Mouse (Mus musculus) NIH3T3 (cell line): Measurements from ENCODE around the gene Cabp2.
"Not testable (repeated sequence)": the region's sequence is repeated elsewhere in the genome, so short reads cannot be mapped to it uniquely, and the experiment has no call there.

ENCODE experiments used
- DNase-seq: peaks from one replicate; pipeline ENCODE4 v3.0.0-alpha.2; 2012; ENCODE audit warnings: low read depth

Gene Cabp2

DNA sequence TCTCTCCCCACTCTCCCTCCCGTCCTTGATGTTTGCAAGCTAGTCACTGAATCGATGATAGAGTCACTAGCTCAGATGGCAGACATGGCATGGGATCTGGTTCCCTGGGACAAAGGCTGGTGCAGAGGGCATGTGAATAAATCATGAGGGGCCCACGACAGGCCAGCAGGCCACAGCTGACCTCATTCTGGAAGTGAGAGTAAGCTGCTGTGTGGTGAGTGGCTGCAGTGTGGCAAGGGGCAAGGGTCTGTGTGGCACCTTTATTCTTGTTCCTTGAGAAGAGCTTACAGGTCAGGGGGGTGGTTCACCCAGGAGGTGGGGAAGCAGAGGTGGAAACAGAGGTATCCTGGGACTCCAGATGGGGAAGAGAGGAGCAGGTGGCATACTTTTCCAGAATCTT is at the start of gene Cabp2:
TSS of gene Cabp2 (plus strand) at position 185 of the 400 bp plus-strand sequence.
- no peak for DNase-seq

- no peak for DNase-seq
These were observed 48.7 kb upstream of the Cabp2 start for GRCm38 (mm10) chr19:4032668-4033067.

DNA sequence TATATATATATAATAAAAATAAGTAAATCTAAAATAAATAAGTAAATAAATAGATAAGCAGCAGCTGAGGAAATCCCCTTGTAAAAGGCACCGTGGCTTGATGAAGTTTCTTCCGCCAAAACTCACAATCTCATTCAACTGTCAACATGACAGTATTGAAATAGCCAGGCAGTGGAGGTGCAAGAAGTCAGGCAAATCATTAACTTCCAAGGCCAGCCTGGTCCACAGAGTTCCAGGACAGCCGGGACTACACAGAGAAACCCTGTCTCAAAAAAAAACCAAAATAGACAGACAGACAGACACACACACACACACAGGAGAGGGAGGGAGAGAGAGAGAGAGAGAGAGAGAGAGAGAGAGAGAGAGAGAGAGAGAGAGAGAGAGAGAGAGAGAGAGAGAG is 48.1 kb upstream of the Cabp2 start:
- DNase-seq: no peak

- no peak for DNase-seq
These were observed 47.6 kb upstream of the Cabp2 start for GRCm38 (mm10) chr19:4033742-4034141.

DNA sequence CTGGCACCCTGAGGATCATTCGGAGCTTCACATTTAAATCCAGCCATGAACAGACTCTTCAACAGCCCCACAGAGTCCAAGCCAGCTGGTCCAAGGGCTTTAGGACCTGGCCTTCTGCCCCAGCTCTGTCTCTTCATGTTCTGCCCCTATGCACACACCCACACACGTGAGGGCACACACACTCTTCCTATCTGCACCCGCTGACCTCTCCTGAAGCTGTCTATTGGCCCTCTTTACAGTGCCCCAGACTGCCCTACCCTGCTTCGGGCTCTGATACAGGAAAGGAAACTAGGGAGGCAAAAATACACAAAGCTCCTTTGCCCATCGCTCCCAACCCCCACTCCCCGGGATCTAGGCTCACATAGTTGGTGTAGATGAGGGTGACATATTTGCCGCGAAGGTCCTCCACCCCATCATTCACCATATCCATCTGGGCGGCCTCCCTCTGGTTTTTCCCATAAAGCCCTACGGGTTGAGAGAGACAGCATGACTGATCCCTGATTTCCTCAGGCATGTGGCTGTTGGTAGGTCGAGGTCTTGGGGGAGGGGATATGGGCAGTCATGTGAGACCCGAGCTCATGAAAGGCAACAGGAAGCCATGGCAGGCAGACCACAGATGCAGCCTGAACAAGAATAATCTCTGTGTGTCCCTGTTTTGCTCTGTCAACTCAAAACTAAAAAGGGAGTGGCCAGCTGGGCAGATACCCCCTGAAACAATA is 44.9 kb upstream of the Cabp2 start:
- peak; percentile 57 for DNase-seq

- DNase-seq: not testable (repeated sequence)
These were observed 44.1 kb upstream of the Cabp2 start for GRCm38 (mm10) chr19:4037154-4037787.

- DNase-seq: peak; percentile 96
These were observed 43.6 kb upstream of the Cabp2 start, which contains the start of gene Gstp1 for GRCm38 (mm10) chr19:4037788-4038232. Gstp1 (minus strand) TSS chr19:4037985.

DNA sequence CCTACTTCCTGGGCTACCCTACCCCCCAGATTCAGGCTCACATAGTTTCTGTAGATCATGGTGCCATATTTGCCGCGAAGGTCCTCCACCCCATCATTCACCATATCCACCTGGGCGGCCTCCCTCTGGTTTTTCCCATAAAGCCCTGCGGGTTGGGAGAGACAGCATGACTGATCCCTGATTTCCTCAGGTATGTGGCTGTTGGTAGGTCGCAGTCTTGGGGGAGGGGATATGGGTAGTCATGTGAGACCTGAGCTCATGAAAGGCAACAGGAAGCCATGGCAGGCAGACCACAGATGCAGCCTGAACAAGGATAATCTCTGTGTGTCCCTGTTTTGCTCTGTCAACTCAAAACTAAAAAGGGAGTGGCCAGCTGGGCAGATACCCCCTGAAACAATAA is 40.4 kb upstream of the Cabp2 start:
- not testable (repeated sequence) for DNase-seq

DNA sequence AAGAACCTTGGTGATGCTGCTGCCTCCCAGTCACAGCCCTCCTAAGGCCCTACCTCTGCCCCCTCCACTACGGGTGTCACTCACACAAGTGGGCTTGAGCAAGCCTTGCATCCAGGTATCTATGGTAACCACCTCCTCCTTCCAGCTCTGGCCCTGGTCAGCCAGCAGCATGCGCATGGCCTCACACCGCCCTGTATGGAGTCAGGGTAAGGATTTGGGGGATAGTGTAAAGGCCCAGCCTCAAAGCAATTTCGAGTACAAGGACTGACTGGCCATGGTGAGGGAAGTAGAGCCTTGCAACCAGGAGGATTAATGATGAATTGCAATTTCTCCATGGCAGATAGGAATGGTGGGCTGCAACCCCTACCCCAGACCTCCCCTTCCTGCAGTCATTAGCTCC is 39.9 kb upstream of the Cabp2 start:
- DNase-seq: not testable (repeated sequence)

DNA sequence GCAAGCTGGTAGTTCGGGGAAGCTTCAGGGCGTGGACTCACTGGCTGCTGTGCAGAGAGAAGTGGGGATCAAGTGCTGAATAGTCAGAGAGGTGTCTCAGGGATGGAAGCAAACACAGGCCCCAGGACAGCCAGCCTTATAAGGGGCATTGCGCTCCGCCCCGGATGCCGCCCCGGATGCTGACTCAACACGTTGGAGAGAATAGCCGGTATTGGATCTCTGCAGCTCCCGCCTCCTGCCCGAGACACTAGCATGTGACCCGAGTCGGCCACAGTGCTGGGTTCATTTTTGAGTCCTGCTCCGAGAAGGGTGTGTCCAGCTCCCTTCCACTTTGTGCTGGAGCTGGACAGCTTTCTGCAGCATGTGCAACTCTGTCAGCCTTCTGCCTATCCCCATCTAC is 39.3 kb upstream of the Cabp2 start:
- DNase-seq: peak; percentile 44

DNA sequence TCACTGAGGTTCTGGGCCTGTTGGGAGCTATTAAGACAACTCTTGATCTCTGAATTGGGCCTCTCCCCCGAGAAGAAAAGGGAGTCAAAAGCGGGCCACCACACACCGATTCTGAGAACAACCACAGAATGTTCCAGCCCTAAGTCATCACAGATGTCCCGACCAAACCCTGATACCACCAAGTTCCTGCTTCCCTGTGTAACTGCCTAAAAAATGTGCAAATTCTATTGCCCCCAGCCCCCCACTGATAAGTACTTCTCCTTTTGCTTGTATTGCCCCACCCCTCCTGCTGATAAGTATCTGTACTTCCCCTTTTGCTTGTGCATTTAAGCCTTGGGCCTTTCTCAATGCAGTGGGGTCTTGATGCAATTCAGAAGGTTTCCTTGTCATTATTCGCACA is 37.3 kb upstream of the Cabp2 start:
- DNase-seq: not testable (repeated sequence)

DNA sequence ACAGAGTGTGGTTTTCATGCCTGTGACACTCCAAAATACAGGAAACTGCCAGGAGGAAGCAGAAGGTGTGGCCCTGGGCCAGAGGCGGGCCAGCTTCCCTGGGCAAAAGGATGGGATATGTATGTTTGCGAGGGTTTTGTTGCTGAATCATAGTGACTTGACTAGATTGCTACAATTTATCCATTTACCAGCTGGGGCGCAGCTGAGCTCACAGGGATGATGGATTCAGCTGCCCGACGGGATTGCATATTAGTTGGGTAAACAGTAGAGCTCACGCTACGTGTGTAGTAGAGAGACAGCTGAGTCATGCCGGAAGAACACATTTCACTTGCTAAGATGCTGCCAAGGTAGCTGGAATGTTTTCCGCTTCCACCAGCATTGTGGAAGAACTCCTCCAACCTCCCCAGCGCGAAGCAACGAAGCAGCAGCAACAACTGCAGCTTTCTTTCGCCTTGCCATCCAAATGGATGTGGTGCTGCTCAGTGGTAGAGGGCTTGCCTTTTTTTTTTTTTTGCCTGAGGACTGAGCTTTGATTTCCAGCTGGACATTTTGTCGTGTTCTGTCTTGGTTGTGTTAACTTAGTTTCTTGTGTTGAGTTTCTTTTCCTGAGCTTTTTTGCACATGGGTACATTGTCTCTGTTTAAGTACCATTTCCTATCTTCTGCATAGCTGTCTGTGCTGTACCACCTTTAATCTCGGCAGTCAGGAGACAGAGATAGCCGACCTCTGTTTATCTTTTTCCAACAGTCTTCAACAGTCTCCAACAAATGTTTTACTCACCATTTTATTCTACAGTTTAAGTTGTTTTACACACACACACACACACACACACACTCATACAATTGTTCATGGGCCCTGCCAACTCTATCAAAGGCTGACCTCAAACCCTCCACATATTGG is 35.2 kb upstream of the Cabp2 start, which contains the start of gene Gstp2:
TSS of gene Gstp2 (minus strand) at position 58 of the 900 bp plus-strand sequence.
- peak; percentile 98 for DNase-seq

DNA sequence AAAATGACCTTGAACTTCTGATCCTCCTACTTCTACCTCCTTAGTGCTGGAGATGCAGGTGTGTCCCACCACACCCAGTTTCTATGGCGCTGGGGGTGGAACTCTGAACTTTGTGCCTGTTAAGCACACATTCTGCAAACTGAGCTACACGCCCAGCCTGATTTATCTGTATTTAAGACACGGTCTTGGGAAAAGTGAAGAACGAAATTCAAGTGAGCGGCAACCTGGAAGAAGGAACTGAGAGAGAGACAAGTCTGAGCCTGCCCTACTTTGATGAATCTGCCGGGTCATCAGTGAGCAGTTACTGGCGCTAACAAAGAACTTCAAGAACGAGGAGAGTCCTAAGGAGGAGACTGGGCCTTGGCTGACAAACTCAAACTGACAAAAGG is 34.5 kb upstream of the Cabp2 start:
- no peak for DNase-seq

DNA sequence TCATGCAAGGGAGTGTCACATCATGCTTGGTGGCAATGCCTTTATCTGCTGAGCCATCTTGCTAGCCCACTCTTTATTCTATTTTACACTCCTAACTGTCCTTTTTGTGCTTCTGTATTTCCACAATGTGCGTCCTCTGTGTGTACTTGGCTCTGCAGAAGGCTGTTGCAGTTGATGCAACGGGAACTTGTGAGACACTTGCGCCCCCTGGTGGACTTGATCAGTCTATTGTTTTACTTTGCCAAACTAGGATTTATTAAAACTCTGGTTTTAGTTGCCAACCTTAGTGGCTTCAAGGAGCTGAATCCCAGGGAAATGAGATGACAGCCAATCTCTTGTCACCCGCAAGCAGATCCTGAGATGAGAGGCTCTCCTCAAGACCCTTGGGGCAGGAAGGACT is 33.5 kb upstream of the Cabp2 start:
- peak; percentile 78 for DNase-seq

- DNase-seq: not testable (repeated sequence)
These were observed 32.3 kb upstream of the Cabp2 start for GRCm38 (mm10) chr19:4049069-4049468.

- DNase-seq: no peak
These were observed 30.4 kb upstream of the Cabp2 start for GRCm38 (mm10) chr19:4051016-4051415.

- DNase-seq: peak; percentile 80
These were observed 29.4 kb upstream of the Cabp2 start for GRCm38 (mm10) chr19:4051741-4052515.

DNA sequence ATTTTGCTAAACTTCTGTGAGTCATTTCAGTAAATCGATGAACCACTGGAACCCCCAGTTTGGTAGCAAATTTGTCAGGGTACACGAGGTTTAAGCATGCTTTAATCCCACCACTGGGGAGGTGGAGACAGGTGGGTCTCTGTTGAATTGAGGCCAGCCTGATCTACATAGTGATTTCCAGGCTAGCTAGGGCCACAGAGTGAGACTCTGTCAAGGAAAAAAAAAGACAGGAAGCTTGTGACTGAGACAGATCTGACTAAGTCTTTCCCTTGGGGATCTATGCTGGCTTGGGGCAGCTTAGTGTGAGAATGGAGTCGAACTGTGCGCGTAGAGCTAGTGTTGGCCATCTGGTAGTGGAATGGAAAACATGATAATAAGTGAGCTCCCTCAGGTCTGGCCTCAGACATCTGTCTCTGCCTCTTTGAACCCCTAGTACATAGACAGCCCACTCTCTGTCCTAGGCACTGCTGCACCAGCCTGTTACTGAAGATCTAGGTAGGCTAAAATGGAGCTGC is 28.8 kb upstream of the Cabp2 start:
- no peak for DNase-seq

GRCm38 (mm10) chr19:4054613-4055012 is 26.8 kb upstream of the Cabp2 start:
- DNase-seq: no peak

- no peak for DNase-seq
These were observed 26.0 kb upstream of the Cabp2 start for GRCm38 (mm10) chr19:4055216-4055946.
